Mouse (Mus musculus) CH12F3 (cell line): ENCODE results near the gene Trpv2.

ENCODE experiments used
- in situ Hi-C: fragments of 300-500 bp; cut with MboI; formaldehyde crosslinking; loops from 2 replicates; pipeline ENCODE4 v1.14.3; 2020; ENCODE audit warnings: low sequenced_read_pairs

Trpv2 gene

DNA sequence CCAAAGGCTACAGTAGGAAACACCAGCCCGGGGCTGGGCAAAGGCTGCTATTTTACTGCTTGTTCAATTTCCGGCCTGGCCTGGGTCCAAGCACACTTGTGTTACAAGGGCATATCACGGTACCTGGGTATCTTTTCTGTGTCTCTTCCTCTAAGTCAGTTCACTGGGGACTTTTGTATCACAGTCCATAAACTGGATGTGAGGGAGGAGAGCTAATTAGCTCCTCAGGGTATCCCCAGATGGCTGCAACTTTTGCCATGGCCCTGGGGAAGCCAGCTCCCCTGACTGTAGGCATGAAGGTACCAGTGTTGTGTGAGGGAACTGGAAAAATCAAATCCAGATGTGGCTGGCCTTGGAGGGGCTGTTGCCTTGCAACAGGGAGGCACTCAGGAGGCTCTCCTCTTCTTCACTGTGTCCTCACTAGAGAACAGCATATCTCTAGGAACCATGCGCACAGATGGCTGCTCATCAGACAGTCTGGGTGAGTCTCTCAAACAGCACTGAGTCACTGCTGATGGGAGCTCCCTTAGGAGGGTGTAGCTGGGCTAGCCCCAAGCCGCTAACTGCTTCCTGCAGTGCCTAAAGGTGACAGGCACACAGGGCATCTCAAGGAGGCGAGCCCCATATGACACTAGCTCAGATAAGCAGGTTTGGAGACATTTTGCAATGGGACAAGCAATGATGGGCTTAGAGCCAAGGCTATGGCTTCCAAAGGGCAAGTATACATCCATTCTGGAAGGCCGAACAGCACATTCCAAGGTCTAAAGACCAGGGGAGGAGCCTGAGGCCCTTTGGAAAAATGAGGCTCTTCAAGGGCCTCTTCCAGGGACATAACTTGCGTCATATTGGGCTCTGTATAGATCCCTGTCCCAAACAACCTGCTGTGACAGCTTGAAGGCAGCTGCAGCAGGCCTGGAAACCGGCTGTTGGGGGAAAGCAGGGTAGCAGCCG lies 50.3 kb downstream of the Trpv2 start:
- in situ Hi-C loops: no loop called here

DNA sequence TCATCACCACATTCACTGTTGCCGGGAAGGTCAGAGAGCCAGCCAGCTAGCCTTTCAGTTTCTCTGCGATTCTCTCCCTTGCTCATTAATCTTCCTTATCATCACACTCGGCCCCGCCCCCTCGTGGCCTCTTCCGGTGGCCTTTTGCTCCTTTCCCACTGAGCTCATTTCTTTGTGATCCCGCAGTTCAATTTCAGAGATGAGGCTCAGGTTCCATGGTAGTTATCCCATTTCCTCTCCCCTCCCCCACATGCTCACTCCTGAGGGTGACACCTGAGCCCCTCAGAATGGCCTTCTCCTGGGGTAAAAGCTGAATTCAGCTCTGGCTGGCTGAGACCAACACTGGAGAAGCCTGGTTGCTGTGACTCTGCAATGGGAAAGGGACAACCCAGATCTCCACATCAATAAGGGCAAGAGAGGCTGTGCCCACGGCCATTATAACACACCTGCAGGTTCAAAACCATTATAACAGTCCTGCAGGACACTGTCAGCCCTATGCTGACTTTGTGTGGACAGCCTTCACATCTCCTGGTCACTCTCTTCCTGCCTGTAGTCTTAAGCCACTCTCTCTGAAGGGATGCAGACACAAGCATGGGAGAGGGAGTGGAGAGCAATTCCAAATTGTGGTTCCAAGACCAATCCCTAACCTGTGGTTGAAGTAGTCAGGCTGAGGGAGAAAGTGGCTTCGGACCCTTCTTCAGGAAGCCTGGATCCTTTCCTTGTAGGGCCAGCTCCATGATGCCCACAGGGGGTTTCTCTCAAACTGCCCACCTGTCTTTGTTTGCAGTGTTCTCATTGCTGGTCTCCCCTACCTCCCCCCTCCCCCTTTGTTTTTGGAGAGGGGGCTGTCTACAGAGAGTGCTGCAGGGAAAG lies 55.3 kb downstream of the Trpv2 start:
- in situ Hi-C loops: no loop called here

DNA sequence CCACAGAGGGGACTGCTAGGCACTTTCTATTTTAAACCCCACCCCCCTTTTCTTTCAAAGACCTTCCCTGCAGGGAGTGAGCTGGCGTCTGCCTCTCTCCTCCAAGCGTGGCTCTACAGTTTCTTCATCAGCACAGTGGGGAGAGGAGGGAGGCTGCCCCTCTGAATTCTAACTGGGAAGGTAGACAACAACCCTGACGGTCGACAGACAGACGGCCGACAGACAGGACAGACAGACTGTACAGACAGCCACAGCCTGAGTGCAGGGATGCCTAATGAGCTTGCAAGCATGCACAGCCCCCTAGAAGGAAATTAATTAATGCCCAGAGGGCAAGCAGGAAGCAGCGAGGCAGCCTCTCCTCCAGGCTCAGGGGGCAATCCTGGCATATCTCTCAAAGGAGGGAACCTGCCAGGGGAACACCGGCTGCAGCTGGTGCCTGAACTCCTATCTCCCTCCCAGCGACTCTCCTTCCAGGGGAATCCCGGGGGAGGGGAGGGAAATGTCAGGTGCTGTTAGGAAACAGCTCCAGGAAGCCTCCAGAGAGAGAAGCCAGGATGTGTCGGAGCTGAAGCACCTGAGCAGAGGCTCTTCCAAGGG lies 56.0 kb downstream of the Trpv2 start:
- in situ Hi-C loops: no loop called here

DNA sequence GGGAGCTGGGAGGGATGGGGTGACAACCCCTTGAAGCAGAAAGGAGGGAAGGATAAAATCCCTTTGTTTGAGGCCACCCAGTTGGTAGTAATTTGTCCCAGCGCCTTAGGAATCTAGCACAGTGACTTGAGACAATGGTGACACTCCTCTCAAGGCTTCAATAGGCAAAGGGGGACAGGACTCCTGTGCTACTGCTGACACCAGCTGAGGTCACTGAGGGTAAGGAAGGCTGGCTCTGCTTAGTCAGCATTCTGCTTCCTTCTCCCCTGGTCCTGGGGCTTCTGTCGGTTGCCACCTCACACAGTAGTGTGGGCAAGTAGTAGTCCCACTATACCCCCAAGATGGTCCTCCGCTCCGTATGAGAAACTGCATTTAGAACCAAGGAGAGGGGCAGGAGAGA lies 56.9 kb downstream of the Trpv2 start:
- in situ Hi-C loops: no loop called here

DNA sequence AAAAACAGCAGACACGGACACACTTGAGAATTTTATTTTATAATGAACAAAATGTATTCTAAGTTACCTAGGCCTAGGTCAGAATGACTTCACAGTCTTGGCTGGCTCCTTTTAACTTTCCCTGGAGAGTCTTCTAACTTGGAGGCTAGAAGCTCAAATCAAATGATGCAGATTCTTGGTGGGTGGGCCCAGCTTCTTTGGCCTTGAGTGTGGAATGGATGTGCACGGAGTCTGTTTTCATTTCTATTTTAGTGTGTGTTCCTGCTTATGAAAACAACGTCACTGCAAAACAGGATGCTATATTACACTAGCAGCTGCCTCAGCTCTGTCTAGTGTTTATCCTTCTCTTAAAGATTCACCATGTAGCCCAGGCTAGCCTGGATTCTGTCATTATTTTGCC lies 61.1 kb downstream of the Trpv2 start:
- in situ Hi-C loops: no loop called here

DNA sequence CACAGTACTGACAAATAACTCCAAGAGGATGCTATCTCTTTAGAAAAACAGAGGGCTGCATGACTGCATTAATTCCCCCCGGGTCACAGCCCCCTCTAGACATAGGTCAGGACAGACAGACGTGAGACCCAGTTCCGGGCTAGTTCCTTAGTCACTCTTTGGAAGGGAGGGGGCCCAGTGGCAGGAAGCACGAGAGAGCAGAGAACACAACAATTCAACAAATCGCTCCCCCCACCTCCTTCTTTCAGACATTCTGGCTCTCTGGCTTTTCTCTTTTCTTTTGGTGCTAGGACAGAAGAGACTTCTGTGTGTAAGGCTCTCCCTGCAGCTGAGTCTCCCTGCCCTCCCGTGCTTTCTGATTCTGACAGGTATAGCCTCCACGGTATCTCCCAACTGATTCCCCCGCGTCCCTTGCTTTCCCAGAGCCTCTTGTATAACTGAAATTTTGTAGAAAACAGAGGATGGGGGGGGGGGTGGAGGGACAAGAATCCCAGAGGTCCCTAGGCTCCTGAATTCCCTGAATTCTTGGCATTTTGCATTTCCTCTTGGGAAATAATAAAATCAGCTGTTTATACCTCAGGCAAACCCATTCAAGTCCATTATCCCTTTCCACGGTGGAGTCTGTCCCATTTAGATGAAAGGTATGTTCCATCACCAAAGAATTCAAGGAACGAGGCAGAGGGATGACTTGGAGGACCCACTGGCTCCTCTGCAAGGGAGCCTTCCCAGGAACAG lies 62.0 kb downstream of the Trpv2 start:
- in situ Hi-C loops: no loop called here

DNA sequence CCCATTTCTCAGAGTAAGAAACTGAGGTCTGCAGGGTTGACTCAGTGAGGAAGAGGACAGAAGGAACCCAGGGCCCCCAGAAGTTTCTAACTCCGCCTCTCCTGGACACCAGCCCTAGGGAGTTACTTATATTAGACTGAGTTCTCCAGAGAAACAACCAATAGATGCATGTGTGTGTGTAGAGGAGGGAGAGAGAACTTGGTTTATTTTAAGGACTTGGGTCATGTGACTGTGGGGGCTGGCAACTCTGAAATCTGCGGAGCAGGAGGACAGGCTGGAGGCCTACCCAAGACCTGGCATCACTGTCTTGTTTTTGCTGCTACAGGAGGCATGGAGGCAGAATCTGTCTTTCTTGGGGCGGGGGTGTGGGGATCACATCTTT lies 62.5 kb downstream of the Trpv2 start:
- in situ Hi-C loops: no loop called here

DNA sequence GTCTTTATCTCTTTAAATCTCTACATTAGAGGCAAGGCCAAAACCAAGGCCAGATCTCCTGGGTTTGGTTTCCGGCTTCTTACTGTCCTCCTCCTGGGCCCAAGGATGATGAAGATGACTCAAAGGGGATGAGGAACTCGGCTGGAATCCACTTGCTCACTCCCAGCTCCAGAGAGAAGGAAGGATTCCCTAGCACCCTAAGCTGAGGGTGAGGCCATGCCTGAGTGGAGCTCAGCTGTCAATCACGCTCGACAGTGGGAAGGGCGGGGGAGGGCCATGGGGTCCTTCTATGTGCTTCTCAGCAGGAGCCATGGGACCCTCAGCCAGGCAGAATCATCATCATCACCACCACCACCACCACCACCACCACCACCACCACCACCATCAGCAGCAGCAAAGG lies 63.1 kb downstream of the Trpv2 start:
- in situ Hi-C loops: no loop called here

DNA sequence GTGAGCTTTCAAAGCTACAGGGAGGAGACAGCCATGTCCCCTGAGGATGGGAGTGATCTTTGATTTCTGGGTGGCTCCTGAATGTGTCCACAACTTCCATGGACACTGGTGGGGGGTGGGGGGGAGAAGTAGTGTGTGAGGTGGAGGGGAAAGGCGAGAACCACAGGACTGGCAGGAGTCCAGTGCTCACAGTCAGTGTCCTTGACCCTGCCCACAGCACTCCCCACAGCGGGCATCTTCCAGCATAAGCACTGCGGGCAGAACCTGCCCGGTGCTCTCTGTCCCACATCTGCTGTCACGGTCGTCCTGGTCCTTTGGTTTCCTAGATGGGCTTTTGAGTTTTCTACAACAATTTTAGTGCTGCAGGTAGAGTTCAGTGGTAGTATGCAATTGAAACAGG lies 63.5 kb downstream of the Trpv2 start:
- in situ Hi-C loops: no loop called here

DNA sequence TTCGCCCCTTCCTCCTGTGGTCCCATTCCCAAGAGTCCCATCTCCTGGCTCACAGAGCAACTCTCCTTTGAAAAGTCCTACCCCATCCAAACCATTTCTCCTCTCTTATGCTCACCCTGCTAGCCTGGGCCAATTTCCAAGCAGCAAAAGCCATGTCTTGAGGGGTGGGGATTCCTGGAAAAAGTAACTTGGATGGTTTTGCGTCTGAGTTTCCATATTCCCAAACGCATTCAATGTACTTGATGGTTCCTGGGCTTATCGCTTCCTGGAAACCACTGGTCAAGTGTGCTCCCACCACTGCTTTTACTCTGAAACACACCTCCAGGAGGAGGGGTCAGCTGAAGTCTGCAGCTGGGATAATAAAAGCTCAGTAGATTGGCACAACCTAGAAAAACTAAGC lies 64.1 kb downstream of the Trpv2 start:
- in situ Hi-C loops: no loop called here

DNA sequence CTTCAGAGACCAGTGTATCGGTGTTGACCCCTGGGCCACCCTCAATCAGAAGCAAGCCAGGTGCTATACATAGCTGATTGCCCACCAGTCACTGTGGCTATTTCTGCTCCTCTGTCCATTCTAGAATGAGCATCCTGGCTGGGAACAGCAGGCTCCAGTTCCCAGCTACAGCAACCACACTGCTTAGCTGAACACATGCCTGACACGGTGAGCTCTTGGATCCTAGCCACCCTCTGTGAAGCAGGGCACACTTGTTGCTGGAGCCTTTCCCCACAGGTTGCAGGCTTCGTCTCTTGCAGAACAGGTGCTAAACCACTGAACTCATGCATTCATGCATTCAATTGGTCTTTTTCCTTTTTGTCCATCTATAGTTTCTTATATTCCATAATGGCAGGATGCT lies 66.1 kb downstream of the Trpv2 start:
- in situ Hi-C loops: no loop called here

DNA sequence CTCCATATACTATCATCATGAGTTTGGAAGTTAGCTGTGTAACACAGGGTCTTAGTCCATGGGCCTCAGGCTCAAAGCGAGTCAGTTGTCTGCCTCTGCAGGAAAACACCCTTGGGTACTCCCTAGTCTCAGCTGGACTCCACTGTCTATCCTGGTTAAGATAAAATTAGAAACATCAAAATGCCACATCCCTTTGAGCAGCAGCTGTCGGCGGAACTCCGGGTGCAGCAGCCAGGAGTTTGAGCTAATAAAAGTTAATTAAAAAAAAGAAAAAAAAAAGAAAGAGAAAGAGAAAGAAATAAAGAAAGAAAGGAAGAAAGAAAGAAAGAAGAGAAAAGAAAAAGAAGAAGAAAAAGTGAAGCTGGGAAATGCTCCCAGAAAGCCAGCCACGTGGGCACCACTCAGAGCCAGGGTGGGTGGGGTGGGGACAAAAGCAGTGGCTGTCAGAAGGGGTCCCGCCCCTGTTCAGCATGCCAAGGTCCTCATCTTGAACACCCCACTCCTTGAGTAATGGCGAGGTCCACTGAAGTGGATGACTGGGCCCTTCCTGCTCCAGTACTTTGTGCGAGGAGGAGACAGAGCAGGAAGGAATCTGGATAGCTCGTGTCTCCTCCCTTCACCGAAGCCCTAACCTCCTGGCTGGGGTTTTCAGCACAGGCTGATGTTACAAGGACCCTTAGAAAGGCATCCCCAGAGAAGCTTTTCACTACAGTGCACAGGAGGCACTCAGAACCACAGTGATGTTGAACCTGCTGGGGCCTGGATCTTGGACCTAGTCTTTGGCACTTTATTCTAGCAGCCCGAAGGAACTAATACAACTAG lies 67.9 kb downstream of the Trpv2 start:
- in situ Hi-C loops: no loop called here

DNA sequence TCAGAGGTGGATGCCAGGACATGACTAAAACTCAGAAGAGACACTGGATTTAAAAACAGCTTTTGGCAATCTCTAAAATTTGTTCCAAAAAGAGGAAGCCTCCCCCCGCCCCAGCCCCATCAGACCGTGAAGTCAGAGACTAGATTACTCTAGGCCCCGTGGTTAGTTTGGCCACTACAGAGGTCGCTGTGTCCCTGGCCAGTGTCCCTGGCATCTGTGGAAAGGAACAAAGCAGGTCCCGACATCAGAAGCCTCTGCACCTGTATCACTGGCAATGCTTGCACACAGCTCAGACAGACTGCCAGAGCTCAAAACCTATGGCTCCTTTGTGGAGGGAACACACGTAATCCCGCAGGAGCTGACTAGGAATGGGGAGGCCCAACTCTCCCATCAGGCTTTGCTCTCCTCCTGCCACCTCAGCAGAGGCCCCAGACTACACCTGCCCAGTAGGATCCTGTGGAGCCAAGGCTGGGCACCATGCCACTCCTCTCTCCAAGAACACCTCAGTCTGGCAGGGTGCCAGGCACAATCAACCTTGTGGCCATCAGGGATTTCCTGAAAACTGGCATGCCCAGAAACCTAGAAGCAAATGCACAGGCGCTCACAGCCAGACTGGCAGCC lies 68.8 kb downstream of the Trpv2 start:
- in situ Hi-C loops: no loop called here

DNA sequence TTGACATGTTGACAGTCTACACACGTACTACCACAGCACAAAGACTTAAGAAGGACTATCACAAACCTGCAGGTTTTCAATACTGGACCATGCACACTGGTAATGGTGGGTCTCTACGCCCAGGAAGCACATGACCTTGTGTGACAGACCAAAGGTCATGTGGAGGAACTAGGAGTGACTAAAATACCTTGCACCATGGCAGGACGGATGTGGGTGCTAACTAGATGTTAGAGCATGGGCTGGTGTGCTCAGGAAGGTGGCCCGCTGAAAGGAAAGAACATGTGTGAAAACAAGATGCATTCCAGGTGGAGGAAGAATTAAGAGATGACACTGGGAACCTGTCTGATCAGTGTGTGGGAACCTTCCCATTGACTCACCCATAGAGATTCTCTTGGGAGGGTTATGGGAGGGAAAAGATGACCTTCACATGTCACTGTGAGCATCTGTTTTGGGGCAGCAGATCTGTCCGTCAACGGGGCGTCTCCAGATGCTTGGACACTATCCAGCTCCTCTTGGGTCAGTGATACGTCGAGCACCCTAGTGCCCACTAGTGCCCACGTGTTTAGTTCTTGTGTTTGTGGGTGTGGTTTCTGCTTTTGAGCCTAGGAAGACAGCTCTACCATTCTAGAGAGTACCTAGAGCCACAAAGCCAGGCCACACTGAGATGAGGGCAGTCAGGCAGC lies 69.5 kb downstream of the Trpv2 start:
- in situ Hi-C loops: no loop called here

DNA sequence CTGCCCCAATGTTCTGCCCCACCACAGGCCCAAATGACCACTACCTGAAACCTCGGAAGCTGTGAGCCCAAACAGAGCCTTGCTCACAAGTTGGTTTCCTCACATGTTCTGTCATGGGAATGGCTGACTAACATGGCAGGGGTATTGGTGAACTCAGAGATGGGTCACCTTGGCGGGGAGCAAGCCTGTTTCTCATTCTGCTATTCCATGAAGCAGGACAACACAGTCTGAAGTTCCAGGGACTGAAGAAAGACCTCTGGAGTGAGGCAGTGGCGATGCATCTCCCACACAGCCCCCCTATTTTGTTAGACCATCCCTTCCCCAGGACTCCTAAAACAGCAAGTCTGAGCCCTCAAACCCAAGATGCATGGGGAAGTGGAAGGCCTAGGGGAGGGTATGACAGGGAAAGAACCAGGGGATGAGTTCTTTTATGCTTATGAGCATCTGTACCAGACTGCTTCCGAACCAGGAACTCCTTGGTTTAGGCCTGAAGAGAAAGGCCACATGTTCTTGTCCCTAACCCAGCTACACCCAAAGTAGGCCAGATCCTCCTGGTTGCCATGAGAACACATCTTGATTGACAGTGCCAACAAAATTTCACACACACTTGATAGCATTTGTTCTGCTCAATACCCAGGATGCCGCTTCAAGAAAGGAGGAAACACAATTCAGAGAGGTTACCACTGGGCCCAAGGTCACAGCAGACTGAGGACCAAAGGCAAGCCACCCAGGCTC lies 70.5 kb downstream of the Trpv2 start:
- in situ Hi-C loops: no loop called here

DNA sequence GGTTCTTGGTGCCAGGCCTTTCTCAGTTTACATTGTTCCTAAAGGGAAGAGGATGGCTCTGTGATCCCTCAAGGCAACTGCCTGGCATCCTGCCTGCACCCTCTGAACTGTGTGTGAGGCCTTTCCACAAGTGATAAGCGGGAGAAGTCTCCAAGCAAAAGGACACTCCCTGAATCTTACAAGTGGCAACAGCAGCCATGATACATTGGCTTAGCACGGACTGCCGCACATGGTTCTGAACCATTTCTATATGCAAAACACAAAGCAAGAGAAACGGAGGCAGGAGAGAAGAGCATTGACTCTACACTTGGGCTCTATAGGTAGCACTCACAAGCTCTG lies 71.0 kb downstream of the Trpv2 start:
- in situ Hi-C loops: no loop called here

DNA sequence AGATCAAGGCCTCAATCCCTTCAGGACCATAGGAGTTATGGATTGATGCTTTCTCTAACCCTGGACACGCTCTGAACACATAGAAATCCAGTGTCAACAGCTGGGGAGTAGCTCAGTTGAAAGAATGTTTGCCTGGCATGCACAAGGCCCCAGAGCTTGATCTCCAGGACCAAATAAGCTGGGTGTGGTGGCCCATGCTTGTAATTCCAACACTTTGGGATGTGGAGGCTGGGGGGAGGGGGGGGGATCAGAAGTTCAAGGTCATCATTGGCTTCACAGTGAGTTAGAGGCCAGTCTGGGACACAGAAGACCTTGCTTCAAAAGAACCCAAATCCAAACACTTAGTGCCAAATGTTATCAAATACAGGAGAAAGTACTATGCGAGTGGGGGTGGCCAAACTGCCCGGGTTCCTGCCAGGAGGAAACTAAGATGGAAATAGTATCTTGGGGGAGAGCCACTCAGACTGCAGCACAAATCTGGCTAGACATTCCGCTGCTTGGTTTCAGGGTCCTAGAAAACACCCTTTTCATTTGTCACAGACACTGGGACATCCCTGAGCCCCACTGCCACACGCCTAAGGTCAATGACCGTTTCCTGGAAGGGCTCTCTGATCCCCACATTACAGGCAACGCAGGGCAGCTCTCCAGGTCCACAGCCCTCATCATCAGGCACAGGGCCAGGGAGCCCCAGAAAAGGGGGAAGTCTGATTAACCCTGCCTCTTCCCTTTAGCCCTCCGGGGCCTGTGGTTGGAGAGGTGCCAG lies 71.6 kb downstream of the Trpv2 start:
- in situ Hi-C loops: no loop called here

DNA sequence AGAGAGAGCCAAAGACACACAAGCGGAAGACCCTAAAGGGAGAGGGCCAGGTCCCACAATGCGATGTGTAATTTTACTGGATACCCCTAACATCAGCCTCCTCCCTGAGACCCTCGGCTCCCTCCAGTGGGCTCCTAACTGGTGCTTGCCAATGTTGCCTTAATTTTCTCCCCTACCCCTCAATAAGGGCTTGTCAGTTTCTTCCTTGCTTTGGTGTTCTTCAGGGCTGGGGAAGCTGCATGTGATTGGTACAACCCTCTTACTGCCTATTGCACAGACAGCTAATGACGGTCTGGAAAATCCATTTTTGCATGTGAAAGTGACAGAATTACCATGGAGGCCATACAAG lies 72.2 kb downstream of the Trpv2 start:
- in situ Hi-C loops: no loop called here
